Mouse (Mus musculus): ENCODE results near the gene Hs2st1.

Gene Hs2st1

GRCm38 (mm10) chr3:144586731-144587130 is 16.8 kb upstream of the Hs2st1 start:
- no peak for DNase-seq (ENCODE audit: low read depth)

GRCm38 (mm10) chr3:144584789-144585553 is 15.0 kb upstream of the Hs2st1 start:
- DNase-seq (ENCODE audit: low read depth), result no peak

GRCm38 (mm10) chr3:144583789-144584188 is 13.8 kb upstream of the Hs2st1 start:
- DNase-seq (ENCODE audit: low read depth), result no peak

GRCm38 (mm10) chr3:144582306-144582705 is 12.3 kb upstream of the Hs2st1 start:
- no peak for DNase-seq (ENCODE audit: low read depth)

GRCm38 (mm10) chr3:144581842-144582241 is 11.9 kb upstream of the Hs2st1 start:
- DNase-seq (ENCODE audit: low read depth), result no peak

- no peak for DNase-seq (ENCODE audit: low read depth)
Observed at GRCm38 (mm10) chr3:144580281-144580680, 10.3 kb upstream of the Hs2st1 start.

- no peak for DNase-seq (ENCODE audit: low read depth)
Observed at GRCm38 (mm10) chr3:144579796-144580195, 9.8 kb upstream of the Hs2st1 start.

- no peak for DNase-seq (ENCODE audit: low read depth)
Observed at GRCm38 (mm10) chr3:144578921-144579320, 8.9 kb upstream of the Hs2st1 start.

- no peak for DNase-seq (ENCODE audit: low read depth)
Observed at GRCm38 (mm10) chr3:144577366-144578340, 7.7 kb upstream of the Hs2st1 start.

- DNase-seq (ENCODE audit: low read depth), result no peak
Observed at GRCm38 (mm10) chr3:144574256-144574655, 4.3 kb upstream of the Hs2st1 start.

GRCm38 (mm10) chr3:144570816-144571487 is 971 bp upstream of the Hs2st1 start:
- no peak for DNase-seq (ENCODE audit: low read depth)

- no peak for DNase-seq (ENCODE audit: low read depth)
Observed at GRCm38 (mm10) chr3:144569401-144569971, 495 bp downstream of the Hs2st1 start.

GRCm38 (mm10) chr3:144568861-144569361 is 1.1 kb downstream of the Hs2st1 start:
- DNase-seq (ENCODE audit: low read depth), result no peak

- no peak for DNase-seq (ENCODE audit: low read depth)
Observed at GRCm38 (mm10) chr3:144565212-144565611, 4.8 kb downstream of the Hs2st1 start.

- DNase-seq (ENCODE audit: low read depth), result no peak
Observed at GRCm38 (mm10) chr3:144563916-144564315, 6.1 kb downstream of the Hs2st1 start.

- no peak for DNase-seq (ENCODE audit: low read depth)
Observed at GRCm38 (mm10) chr3:144561511-144562250, 8.3 kb downstream of the Hs2st1 start.

- no peak for DNase-seq (ENCODE audit: low read depth)
Observed at GRCm38 (mm10) chr3:144558274-144558673, 11.7 kb downstream of the Hs2st1 start.

- DNase-seq (ENCODE audit: low read depth), result no peak
Observed at GRCm38 (mm10) chr3:144556625-144557324, 13.2 kb downstream of the Hs2st1 start.

- DNase-seq (ENCODE audit: low read depth), result no peak
Observed at GRCm38 (mm10) chr3:144555144-144555543, 14.8 kb downstream of the Hs2st1 start.

GRCm38 (mm10) chr3:144554503-144554902 is 15.5 kb downstream of the Hs2st1 start:
- DNase-seq (ENCODE audit: low read depth), result no peak
